Mouse (Mus musculus): Measurements from ENCODE around the gene Cryl1. TPM values are rescaled to one million over a fixed set of nuclear protein-coding genes. Genes with fewer than 3 reads are reported as not detected.
A peak's percentile ranks its signal among the peaks of the same experiment; 100 is the strongest.

Cryl1 gene
- polyA plus RNA-seq, 1 experiment from 2014 or later: 153 TPM

- no peak for TF ChIP-seq CTCF (IDR thresholded peaks at IDR 0.05; ENCODE audit: low read depth)
- H3K36me3 ChIP-seq (ENCODE audit: control insufficient read depth, insufficient read depth): peaks cover 4% of the 10 kb centered on the region; the same call in 1 of the 2 replicates
- ATAC-seq: no peak
- no peaks in the 10 kb centered on the region for H3K9me3 ChIP-seq (ENCODE audit: control insufficient read depth)
- no peak overlapping the region for H3K4me2 ChIP-seq (replicated peaks; ENCODE audit: low read depth)
- no peaks in the 10 kb centered on the region for H3K4me1 ChIP-seq (replicated peaks; ENCODE audit: control insufficient read depth, insufficient read depth, low read length)
- WGBS: 85% methylated on average over 9 of the region's 9 CpGs
- no peak overlapping the region for H3K27ac ChIP-seq (ENCODE audit: low read depth, low read length)
- H3K9ac ChIP-seq (ENCODE audit: low read depth, low read length): no peak overlapping the region
- H3K27me3 ChIP-seq (replicated peaks; ENCODE audit: control insufficient read depth, insufficient read depth, low read length): no peaks in the 10 kb centered on the region
- H3K4me3 ChIP-seq (ENCODE audit: low read depth, low read length): no peak overlapping the region
Measured at GRCm38 (mm10) chr14:57365341-57365740, 33.0 kb downstream of the Cryl1 start.

DNA sequence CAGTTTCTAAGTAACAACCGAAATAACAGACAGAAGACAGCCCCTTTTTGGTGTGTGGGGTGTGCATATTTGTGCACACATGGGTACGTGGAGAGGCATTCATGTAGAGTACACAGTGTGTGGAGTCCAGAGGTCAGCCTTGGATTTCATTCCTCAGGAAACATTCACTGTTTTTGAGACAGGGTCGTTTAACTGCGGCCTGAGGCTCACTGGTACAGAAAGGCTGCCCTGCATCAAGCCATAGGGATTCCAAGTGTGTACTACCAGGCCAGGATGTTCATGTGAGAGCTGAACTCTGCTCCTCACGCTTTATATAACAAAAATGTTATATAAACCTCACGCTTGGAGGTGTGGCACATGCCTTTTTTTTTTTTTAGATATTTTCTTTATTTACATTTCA is 34.5 kb downstream of the Cryl1 start:
- H3K27ac ChIP-seq (ENCODE audit: low read depth, low read length): no peak overlapping the region
- peaks cover 4% of the 10 kb centered on the region; the same call in 1 of the 2 replicates for H3K36me3 ChIP-seq (ENCODE audit: control insufficient read depth, insufficient read depth)
- no peaks in the 10 kb centered on the region for H3K9me3 ChIP-seq (ENCODE audit: control insufficient read depth)
- H3K4me1 ChIP-seq (replicated peaks; ENCODE audit: control insufficient read depth, insufficient read depth, low read length): no peaks in the 10 kb centered on the region
- no peak overlapping the region for H3K9ac ChIP-seq (ENCODE audit: low read depth, low read length)
- no peak overlapping the region for H3K4me2 ChIP-seq (replicated peaks; ENCODE audit: low read depth)
- H3K27me3 ChIP-seq (replicated peaks; ENCODE audit: control insufficient read depth, insufficient read depth, low read length): no peaks in the 10 kb centered on the region
- no peak for TF ChIP-seq CTCF (IDR thresholded peaks at IDR 0.05; ENCODE audit: low read depth)
- ATAC-seq: no peak
- H3K4me3 ChIP-seq (ENCODE audit: low read depth, low read length): no peak overlapping the region
- 70% methylated on average over 6 of the region's 6 CpGs for WGBS

GRCm38 (mm10) chr14:57362726-57363660 is 35.3 kb downstream of the Cryl1 start:
- H3K36me3 ChIP-seq (ENCODE audit: control insufficient read depth, insufficient read depth): peaks cover 4% of the 10 kb centered on the region; the same call in 1 of the 2 replicates
- H3K9ac ChIP-seq (ENCODE audit: low read depth, low read length): no peak overlapping the region
- no peaks in the 10 kb centered on the region for H3K27me3 ChIP-seq (replicated peaks; ENCODE audit: control insufficient read depth, insufficient read depth, low read length)
- H3K4me3 ChIP-seq (ENCODE audit: low read depth, low read length): no peak overlapping the region
- ATAC-seq: peak; percentile 54
- H3K9me3 ChIP-seq (ENCODE audit: control insufficient read depth): no peaks in the 10 kb centered on the region
- peak; percentile 96 for TF ChIP-seq CTCF (IDR thresholded peaks at IDR 0.05; ENCODE audit: low read depth)
- WGBS: 20% methylated on average over 24 of the region's 31 CpGs
- no peak overlapping the region for H3K27ac ChIP-seq (ENCODE audit: low read depth, low read length)
- no peaks in the 10 kb centered on the region for H3K4me1 ChIP-seq (replicated peaks; ENCODE audit: control insufficient read depth, insufficient read depth, low read length)
- H3K4me2 ChIP-seq (replicated peaks; ENCODE audit: low read depth): no peak overlapping the region; the same call in 1 of the 2 replicates

GRCm38 (mm10) chr14:57357030-57357429 is 41.3 kb downstream of the Cryl1 start:
- Histone ChIP-seq H3K4me3 (ENCODE audit: low read depth, low read length) (no peak overlapping the region), H3K4me2 (replicated peaks; ENCODE audit: low read depth) (no peak overlapping the region), H3K36me3 (ENCODE audit: control insufficient read depth, insufficient read depth) (peaks cover 4% of the 10 kb centered on the region; the same call in 1 of the 2 replicates), H3K4me1 (replicated peaks; ENCODE audit: control insufficient read depth, insufficient read depth, low read length) (no peaks in the 10 kb centered on the region), H3K9me3 (ENCODE audit: control insufficient read depth) (no peaks in the 10 kb centered on the region), H3K9ac (ENCODE audit: low read depth, low read length) (no peak overlapping the region), H3K27ac (ENCODE audit: low read depth, low read length) (no peak overlapping the region), H3K27me3 (replicated peaks; ENCODE audit: control insufficient read depth, insufficient read depth, low read length) (no peaks in the 10 kb centered on the region)
- TF ChIP-seq CTCF (IDR thresholded peaks at IDR 0.05; ENCODE audit: low read depth): no peak
- WGBS: 85% methylated on average over 5 of the region's 5 CpGs
- no peak for ATAC-seq

GRCm38 (mm10) chr14:57351521-57352235 is 46.7 kb downstream of the Cryl1 start:
- no peaks in the 10 kb centered on the region for H3K36me3 ChIP-seq (ENCODE audit: control insufficient read depth, insufficient read depth)
- ATAC-seq: peak; percentile 58
- H3K4me3 ChIP-seq (ENCODE audit: low read depth, low read length): no peak overlapping the region
- no peak overlapping the region for H3K4me2 ChIP-seq (replicated peaks; ENCODE audit: low read depth)
- 63% methylated on average over 7 of the region's 7 CpGs for WGBS
- H3K4me1 ChIP-seq (replicated peaks; ENCODE audit: control insufficient read depth, insufficient read depth, low read length): no peaks in the 10 kb centered on the region
- no peaks in the 10 kb centered on the region for H3K27me3 ChIP-seq (replicated peaks; ENCODE audit: control insufficient read depth, insufficient read depth, low read length)
- H3K27ac ChIP-seq (ENCODE audit: low read depth, low read length): 0 out of 2 replicates have a peak overlapping the region, but pooled peaks have one; percentile 7
- no peaks in the 10 kb centered on the region for H3K9me3 ChIP-seq (ENCODE audit: control insufficient read depth)
- no peak overlapping the region for H3K9ac ChIP-seq (ENCODE audit: low read depth, low read length)
- no peak for TF ChIP-seq CTCF (IDR thresholded peaks at IDR 0.05; ENCODE audit: low read depth)

DNA sequence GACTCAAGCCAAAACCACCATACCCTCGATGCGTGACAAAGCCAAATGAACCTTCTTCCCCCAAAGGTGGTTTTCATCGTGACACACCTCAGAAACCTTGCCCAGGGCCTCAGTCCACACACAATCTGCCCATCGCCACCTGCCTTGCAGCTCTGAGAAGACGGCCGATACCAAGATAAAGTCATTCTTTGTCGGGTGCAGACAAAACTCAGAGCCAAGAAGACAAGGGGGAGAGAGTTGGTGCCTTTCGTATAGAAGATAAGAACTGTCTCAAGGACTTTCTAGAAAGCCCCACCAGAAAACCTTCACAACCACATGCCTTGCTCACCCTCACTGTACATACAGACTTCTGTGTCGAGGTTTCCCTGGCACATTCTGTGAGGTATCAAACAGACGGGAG is 48.4 kb downstream of the Cryl1 start:
- no peak overlapping the region for H3K4me2 ChIP-seq (replicated peaks; ENCODE audit: low read depth)
- no peak for TF ChIP-seq CTCF (IDR thresholded peaks at IDR 0.05; ENCODE audit: low read depth)
- H3K4me3 ChIP-seq (ENCODE audit: low read depth, low read length): no peak overlapping the region
- no peaks in the 10 kb centered on the region for H3K4me1 ChIP-seq (replicated peaks; ENCODE audit: control insufficient read depth, insufficient read depth, low read length)
- ATAC-seq: no peak
- H3K27me3 ChIP-seq (replicated peaks; ENCODE audit: control insufficient read depth, insufficient read depth, low read length): no peaks in the 10 kb centered on the region
- H3K9me3 ChIP-seq (ENCODE audit: control insufficient read depth): no peaks in the 10 kb centered on the region
- H3K36me3 ChIP-seq (ENCODE audit: control insufficient read depth, insufficient read depth): no peaks in the 10 kb centered on the region
- no peak overlapping the region for H3K27ac ChIP-seq (ENCODE audit: low read depth, low read length)
- WGBS: 54% methylated on average over 10 of the region's 10 CpGs
- H3K9ac ChIP-seq (ENCODE audit: low read depth, low read length): no peak overlapping the region

All from intestine, postnatal 0 days (tissue).